Mouse (Mus musculus) lung, adult 2 months (tissue): ENCODE results near the gene Fank1. TPM values are rescaled to one million over a fixed set of nuclear protein-coding genes. Genes with fewer than 3 reads are reported as not detected.

Experiments
- DNase-seq: peaks from one replicate; pipeline ENCODE4 v3.0.0; 2022
- H3K4me1 ChIP-seq: fragments of 200-500 bp; 2 replicates; pipeline ENCODE4 v1.6.1; 2011; ENCODE audit warnings: low read length; ENCODE audit not compliant: control insufficient read depth, insufficient read depth
- H3K4me3 ChIP-seq: fragments of 200-500 bp; replicated peaks from 2 replicates; pipeline ENCODE3; 2011; ENCODE audit warnings: low read depth, mild to moderate bottlenecking, control low read depth, low read length; ENCODE audit errors: extremely low read depth
- CTCF ChIP-seq: fragments of 200-500 bp; IDR thresholded peaks from 2 replicates; pipeline ENCODE4 v1.5.1; 2011; ENCODE audit warnings: mild to moderate bottlenecking, low read length, control low read depth; ENCODE audit not compliant: insufficient read depth
- POLR2A ChIP-seq: fragments of 200-500 bp; IDR thresholded peaks from 2 replicates; pipeline ENCODE4 v1.6.1; 2011; ENCODE audit warnings: low read depth, mild to moderate bottlenecking, control low read depth, low read length, borderline replicate concordance; ENCODE audit errors: extremely low read depth
- WGBS: fragments of 180-500 bp; shearing (Covaris S2); methylation state at CpG from one replicate; pipeline ENCODE4 v1.1.7; 2018; 5-methylcytosine and 5-hydroxymethylcytosine counted together
- polyA plus RNA-seq: library from polyadenylated mRNA; depleted of rRNA; stranded (reverse); fragments of >200 nt; gene quantifications from 2 replicates; pipeline ENCODE4 v1.2.3, GENCODE M21; 2012

Gene Fank1
- polyA plus RNA-seq, 1 experiment: 3.3 TPM

DNA sequence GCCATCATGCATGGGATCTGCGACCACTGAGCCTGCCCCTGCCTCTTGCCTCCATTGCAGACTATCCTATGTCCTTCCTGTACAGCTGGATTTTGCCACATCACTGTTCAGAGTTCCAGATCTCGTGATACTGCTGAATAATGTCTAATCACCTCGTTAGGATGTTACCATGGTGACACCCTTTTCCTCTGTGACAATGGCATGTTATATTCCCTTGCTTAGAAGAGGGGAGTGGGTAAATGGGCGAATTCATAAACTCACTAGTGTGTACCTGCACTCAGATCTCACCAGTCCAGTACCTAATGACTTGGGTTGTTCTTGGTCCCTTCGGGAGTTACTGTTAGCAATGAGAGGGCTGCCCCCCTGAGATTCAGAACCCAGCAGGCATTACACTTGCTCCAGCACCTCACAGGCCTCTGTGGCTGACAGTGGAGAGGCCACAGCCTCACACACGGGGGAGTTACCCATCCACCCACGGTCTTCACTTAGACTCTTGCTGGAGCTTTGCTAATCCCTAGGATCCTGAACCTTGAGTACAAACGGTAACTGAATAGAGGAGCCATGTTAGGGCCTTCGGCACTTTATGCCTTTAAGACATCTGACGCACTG lies 11.3 kb upstream of the Fank1 start:
- Histone ChIP-seq H3K4me1 (no peaks in the 10 kb centered on the region), H3K4me3 (no peak overlapping the region)
- DNase-seq: no peak
- WGBS: 68% methylated on average over 10 of the region's 10 CpGs
- TF ChIP-seq POLR2A (no peak), CTCF (no peak)

DNA sequence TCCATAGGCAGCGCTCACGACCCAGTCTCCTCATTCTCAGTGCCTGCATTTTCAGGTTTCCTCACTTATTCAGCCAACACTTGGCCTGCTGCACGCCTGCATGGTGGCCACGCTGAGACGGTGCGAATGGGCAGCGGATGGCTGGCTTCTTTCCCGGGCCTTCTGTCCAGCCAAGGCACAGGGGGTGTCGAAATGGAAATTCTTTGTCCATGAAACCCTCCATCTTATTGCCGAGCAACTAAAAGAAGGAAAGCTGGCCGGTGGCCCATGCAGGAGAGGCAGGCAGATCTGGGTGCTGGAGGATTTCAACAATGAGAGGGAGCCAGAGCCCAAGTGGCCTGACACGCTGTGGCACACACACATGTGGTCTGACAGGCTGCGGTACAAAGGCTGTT lies 10.8 kb upstream of the Fank1 start:
- DNase-seq: peak; percentile 59
- no peak for TF ChIP-seq POLR2A
- TF ChIP-seq CTCF: no peak
- Histone ChIP-seq H3K4me3 (no peak overlapping the region), H3K4me1 (no peaks in the 10 kb centered on the region)
- WGBS: 60% methylated on average over 13 of the region's 13 CpGs

DNA sequence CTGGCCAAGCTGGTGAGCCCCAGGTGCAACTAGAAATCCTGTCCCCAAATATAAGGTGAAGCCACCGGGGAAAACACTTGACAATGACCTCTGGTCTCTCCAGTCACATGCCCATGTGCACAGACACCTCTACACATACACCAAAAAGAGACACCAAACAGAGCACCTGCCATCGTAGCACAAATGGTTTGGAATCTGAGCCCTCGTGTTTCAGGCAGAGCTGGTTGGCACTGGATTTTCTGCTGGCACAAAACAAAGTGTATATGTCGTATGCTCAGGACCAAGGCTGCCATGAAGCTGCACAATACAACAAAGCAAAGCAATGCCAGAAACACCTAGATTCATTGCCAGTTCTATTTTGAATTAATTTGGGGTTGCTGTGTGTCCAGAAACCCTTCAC lies 8.6 kb upstream of the Fank1 start:
- DNase-seq: no peak
- Histone ChIP-seq H3K4me1 (no peaks in the 10 kb centered on the region), H3K4me3 (no peak overlapping the region)
- 77% methylated on average over 4 of the region's 4 CpGs for WGBS
- TF ChIP-seq POLR2A (no peak), CTCF (no peak)

DNA sequence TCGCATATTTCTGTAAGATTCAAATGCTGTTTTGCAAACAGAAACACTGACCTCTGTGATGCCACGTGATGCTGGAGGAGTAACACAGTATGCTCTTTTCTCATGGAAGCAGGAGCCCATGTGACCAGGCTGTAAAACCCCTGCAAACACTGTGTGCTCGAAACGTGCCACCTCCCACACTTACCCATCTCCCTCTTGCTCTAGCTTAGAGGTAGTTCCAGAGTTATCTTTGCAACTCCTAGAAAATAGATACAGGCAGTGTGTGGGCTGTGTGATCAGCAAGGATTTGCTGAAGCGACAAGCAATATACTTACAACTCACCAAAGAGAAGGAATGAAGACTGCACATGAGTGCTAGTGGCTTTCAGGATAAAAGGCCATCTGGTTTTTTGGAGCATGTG lies 8.1 kb upstream of the Fank1 start:
- 76% methylated on average over 5 of the region's 5 CpGs for WGBS

DNA sequence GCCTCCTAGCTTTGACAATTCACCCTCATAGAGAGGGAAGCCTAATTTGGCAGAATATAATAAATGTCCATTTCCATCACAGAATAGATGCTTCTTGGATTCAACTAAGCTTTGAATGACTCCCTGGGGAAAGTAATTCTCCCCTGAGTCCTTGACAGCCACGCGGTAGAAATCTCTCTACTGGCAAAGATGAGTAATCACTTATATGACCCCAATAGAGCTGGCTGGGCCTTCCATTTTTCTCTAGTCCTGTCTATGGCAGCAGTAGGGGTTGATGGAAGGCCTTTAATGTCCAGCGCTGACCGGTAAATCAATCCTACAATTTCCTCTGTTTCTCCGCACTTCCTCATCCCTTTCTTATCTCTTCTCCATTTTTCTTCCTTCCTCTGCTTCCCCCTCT lies 1.5 kb upstream of the Fank1 start:
- DNase-seq: no peak
- 56% methylated on average over 5 of the region's 5 CpGs for WGBS
- TF ChIP-seq CTCF (no peak), POLR2A (no peak)
- Histone ChIP-seq H3K4me1 (peaks cover 7% of the 10 kb centered on the region), H3K4me3 (no peak overlapping the region)

More for the DNA sequence above, 8.1 kb upstream of the Fank1 start:
- Histone ChIP-seq H3K4me1 (no peaks in the 10 kb centered on the region), H3K4me3 (no peak overlapping the region)
- DNase-seq: no peak
- TF ChIP-seq CTCF (no peak), POLR2A (no peak)

DNA sequence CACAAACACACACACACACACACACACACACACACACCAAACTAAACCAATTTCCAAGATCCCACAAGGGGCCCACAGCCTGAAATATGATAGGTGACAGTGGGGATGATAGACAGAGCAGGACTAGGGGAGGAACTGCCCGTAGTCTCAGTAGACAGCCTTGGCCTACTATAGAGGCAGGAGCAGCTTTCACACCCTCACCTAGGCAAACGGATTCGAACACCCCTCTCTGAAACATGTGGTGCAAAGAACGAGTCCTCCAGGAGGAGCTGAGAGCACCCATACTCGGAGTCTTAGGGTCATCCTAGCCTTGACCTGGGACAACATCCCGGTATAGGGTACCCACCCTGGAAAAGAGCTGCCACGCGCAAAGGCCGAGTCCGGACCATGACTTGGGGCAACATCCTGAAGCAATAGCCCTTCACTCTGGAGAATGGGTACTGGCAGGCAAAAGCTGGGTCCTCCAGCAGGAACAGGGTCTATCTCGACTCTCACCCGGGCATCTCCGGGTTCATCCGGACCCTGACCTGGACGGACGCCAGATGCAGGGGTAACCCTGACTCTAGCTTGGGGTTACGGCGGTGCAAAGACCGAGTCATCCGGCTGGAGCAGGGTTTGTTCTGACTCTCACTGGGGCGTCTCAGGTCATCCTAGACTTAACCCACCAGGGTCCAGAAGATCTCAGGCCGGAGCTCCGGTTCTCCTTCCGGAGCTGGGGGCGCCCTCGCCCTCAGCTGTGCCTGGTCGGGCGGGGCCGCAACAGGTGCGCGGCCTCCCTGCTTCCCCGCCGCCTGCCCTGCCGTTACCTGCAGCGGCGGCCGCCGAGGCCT lies 650 bp upstream of the Fank1 start:
- DNase-seq: no peak
- 4% methylated on average over 37 of the region's 38 CpGs for WGBS
- H3K4me3 ChIP-seq: peak overlapping the region; percentile 84
- no peak for TF ChIP-seq POLR2A
- peaks cover 7% of the 10 kb centered on the region for H3K4me1 ChIP-seq

DNA sequence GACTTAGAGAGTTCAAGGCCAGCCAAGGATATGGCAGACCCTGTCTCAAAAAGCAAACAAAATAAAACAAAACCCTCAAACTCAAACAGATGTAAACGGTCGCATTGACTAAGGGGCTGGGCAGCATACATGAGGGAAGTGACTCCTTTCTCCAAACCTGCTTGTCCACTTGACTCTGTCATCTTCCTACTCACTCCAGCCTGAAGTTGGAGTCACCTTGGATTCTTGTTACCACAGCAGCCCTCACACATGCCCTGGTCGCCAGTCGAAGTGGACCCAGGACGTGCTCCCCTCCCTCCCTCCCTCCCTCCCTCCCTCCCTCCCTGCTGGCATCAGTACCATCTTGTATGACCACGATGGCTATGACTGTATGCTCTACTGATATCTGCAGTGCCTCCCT lies 4.9 kb downstream of the Fank1 start:
- no peak for DNase-seq
- TF ChIP-seq CTCF (no peak), POLR2A (no peak)
- no peak overlapping the region for H3K4me3 ChIP-seq
- H3K4me1 ChIP-seq: peaks cover 2% of the 10 kb centered on the region; the same call in 1 of the 2 replicates
- 53% methylated on average over 6 of the region's 6 CpGs for WGBS

DNA sequence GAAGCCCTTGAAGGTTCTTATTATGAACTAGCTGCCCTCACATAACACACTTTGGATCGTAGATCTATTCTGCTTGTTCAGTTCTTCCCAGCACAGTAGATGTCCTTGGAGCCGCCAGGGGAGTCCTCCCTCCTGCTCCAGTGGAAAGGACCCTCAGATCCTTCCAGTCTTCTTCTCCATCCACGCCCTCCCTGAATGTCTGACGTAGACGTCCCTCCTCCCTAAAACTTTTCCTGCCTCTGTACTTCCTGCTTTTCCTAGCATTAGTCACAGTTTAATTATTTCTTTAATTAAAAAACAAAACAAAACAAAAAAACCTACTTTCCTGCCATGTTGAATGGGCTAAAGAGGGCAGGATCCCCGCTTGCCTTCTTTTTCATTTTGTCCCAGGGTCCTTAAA lies 5.3 kb downstream of the Fank1 start:
- 43% methylated on average over 6 of the region's 6 CpGs for WGBS
- Histone ChIP-seq H3K4me3 (no peak overlapping the region), H3K4me1 (peaks cover 2% of the 10 kb centered on the region; the same call in 1 of the 2 replicates)
- no peak for DNase-seq
- TF ChIP-seq POLR2A (no peak), CTCF (no peak)

DNA sequence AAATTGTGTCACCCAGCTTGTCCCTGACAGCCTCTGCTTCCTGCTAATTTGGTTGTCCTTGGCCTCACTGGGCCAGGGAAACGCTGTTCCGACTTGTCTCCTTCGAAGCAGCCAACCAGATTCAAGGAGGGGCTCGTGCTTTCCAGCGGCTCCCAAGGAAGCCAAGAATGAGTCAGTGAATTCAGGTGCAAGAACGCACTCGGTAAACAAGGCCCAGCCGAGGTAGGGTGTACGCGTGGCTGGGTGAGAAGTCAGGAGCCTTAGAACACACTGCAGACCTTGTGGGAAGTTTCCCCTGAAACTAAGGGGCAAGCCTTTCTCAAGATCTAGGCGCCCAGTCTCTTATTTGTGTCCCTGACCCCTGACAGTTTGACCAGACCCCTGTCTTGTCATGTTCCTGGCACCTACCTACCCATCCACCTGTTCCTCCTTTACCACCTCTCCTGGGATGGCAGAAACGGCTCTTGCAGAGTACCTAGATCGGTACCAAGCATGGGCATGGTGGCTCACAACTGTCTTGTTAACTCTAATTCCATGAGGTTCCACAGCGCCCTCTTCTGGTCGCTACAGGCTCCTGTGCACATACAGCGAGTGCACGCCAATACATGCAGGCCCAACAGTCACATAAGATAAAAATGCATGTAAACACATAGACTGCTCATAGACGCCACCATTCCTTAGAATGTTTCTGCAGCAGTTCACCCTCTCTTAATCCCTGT lies 6.2 kb downstream of the Fank1 start, which contains the start of gene Dhx32:
TSS of gene Dhx32 (minus strand) at position 10 of the 719 bp plus-strand sequence.
- TF ChIP-seq CTCF (peak; percentile 77), POLR2A (no peak; the same call in 1 of the 2 replicates)
- WGBS: 25% methylated on average over 18 of the region's 18 CpGs
- Histone ChIP-seq H3K4me3 (no peak within 1 kb of the TSS), H3K4me1 (peaks cover 2% of the 10 kb centered on the region; the same call in 1 of the 2 replicates)
- peak; percentile 65 for DNase-seq
